Comparison of ENCODE assay signal across 8 mouse cellular contexts in the genomic region with DNA sequence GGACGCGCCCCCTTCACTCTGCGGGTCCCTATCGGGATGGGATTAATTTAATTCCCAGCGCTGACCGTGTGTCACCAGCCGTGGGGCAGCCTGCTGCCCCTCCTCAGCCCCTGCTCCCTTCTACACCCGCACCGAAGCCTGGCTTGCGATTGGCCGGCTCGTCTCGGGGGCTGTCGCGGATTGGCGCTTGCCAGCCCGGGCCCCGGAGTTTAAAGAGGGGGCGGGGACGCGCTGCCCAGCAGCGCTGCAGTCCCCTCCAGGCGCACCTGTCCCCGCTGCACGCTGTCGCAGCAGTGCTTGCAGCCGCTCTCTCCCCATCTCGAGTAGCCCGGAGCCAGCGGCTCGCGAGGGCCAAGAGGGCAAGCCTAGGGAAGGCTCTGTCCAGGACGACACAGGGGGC. TPM values are rescaled to one million over a fixed set of nuclear protein-coding genes. Genes with fewer than 3 reads are reported as not detected.
DNase-seq lines count a peak whose midpoint lies in the region; TF ChIP-seq lines count a peak whose summit lies in the region.

A gene (plus strand): TSS at position 215 of the 400 bp plus-strand sequence.

- H3K27ac ChIP-seq in hindbrain, embryonic 10.5 days, result no peak within 1 kb of the TSS; the same call in 1 of the 2 replicates
- peak within 1 kb of the TSS; percentile 79 for H3K27ac ChIP-seq in testis, adult 2 months (ENCODE audit: control insufficient read depth, insufficient read depth, low read depth, low read length)

- 0 out of 2 replicates have a peak, but pooled peaks have one; percentile 52 for TF ChIP-seq POLR2A in testis, adult 2 months (IDR thresholded peaks at IDR 0.05; ENCODE audit: control insufficient read depth, low read depth, low read length)

- DNase-seq in layer of hippocampus, adult 11-12 months (ENCODE audit: low spot score), result peak; percentile 52
- DNase-seq in layer of hippocampus, adult 9-10 months (ENCODE audit: low spot score), result no peak
- peak; percentile 79 for DNase-seq in embryo, embryonic 10 days (ENCODE audit: low spot score)
- peak; percentile 78 for DNase-seq in hindbrain, embryonic 10.5 days (ENCODE audit: low spot score)
- no peak for DNase-seq in left cerebral cortex, adult 8-10 months (ENCODE audit: low spot score in 2 of 2)
- DNase-seq in lung, postnatal 36 days, result peak; percentile 16
- DNase-seq in urinary bladder, postnatal 4 days (ENCODE audit: low spot score in 2 of 2), result no peak

- H3K4me3 ChIP-seq in hindbrain, embryonic 10.5 days, result peak within 1 kb of the TSS; percentile 57
- peak within 1 kb of the TSS; percentile 63 for H3K4me3 ChIP-seq in testis, adult 2 months (ENCODE audit: control insufficient read depth, low read depth, low read length)

- H3K9me3 ChIP-seq in hindbrain, embryonic 10.5 days, result no peaks in the 10 kb centered on the region

- WGBS in hindbrain, embryonic 10.5 days, result under 1% methylated on average over 33 of the region's 33 CpGs

- H3K4me1 ChIP-seq in hindbrain, embryonic 10.5 days (replicated peaks), result peaks cover 15% of the 10 kb centered on the region
- H3K4me1 ChIP-seq in testis, adult 2 months (ENCODE audit: control insufficient read depth, insufficient read depth, low read length), result peaks cover 9% of the 10 kb centered on the region

- no peak for TF ChIP-seq CTCF in testis, adult 2 months (IDR thresholded peaks at IDR 0.05; ENCODE audit: control insufficient read depth, insufficient read depth, insufficient replicate concordance, low read depth, low read length)

- no peaks in the 10 kb centered on the region for H3K36me3 ChIP-seq in hindbrain, embryonic 10.5 days
- H3K36me3 ChIP-seq in testis, adult 2 months (ENCODE audit: control insufficient read depth, insufficient read depth, low read length), result no peaks in the 10 kb centered on the region

- H3K27me3 ChIP-seq in hindbrain, embryonic 10.5 days (ENCODE audit: insufficient read depth, poor library complexity, severe bottlenecking), result peaks cover 50% of the 10 kb centered on the region
- no peaks in the 10 kb centered on the region for H3K27me3 ChIP-seq in testis, adult 2 months (ENCODE audit: control insufficient read depth, insufficient read depth, low read length)

RNA-seq across cellular contexts. Expression of the gene that starts here (rescaled TPM):
- 8.2 and 9.6 TPM in 2 replicates for polyA plus RNA-seq in hindbrain, embryonic 10.5 days (2016; fragmentation: Nextera tagmentation; extraction: Ambion mirVana)
- total RNA-seq in left cerebral cortex, adult 8-10 months (2022), result 100 to 1,000 TPM; 126 to 132 (median 131) TPM
- polyA plus RNA-seq in testis, adult 2 months (2012; rRNA removed), result 71.5 and 115 TPM in 2 replicates

Comparison
In these comparisons a context has a peak if more than half of its experiments do, and no peak if none do; other contexts are left out.
1. DNase-seq: peak in layer of hippocampus, adult 11-12 months (single experiment), embryo, embryonic 10 days (single experiment), hindbrain, embryonic 10.5 days (single experiment) and lung, postnatal 36 days (single experiment); none in layer of hippocampus, adult 9-10 months (single experiment), left cerebral cortex, adult 8-10 months (0 of 2) and urinary bladder, postnatal 4 days (0 of 2).